Mouse (Mus musculus) gastrocnemius, postnatal 4 days (tissue): ENCODE data around the gene Crebbp. TPM values are rescaled to one million over a fixed set of nuclear protein-coding genes. Genes with fewer than 3 reads are reported as not detected.
"Not testable (repeated sequence)": the region's sequence is repeated elsewhere in the genome, so short reads cannot be mapped to it uniquely, and the experiment has no call there.

Experiments used
- DNase-seq, 2 experiments: peaks; one replicate each; pipeline ENCODE4 v3.0.0; 2021 to 2022; ENCODE audit warnings: low spot score in 2 of 2, mixed read lengths in 2 of 2
- total RNA-seq, 2 experiments: library from RNA; stranded (reverse); gene quantifications; 2 replicates each; pipeline ENCODE4 v1.2.3; 2021

Crebbp gene
- total RNA-seq, 2 experiments from 2014 or later, result 59.2 to 64.6 TPM

DNA sequence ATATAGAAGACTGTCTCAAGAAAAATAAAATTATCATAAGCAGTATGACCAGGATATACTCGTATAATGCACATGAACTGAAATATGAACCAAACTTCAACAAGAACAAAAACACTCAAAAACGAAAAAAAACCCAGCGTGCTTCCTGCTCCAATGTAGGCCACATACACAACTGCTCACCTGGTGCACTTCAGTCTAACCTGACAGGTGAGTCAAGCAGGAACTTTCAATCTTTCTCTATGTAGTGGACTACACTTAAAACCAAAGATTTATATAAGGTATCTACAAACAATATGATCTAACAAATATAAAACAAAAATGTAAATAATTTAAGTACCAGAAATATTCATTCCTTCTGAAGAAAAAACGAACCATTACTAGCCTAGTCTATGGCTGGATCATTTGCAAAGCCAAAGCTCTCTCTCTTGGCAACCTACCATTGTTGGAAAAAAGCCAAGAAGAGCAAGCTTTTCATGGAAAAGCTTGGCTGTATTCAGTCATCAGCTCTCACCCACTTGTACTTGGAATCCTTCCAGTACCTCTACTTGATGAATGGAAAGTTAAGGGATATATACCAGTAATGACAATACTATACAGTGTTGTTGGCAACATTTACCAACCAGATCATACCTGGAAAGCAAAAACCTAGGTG lies 53.4 kb downstream of the Crebbp start:
- no peak for DNase-seq

DNA sequence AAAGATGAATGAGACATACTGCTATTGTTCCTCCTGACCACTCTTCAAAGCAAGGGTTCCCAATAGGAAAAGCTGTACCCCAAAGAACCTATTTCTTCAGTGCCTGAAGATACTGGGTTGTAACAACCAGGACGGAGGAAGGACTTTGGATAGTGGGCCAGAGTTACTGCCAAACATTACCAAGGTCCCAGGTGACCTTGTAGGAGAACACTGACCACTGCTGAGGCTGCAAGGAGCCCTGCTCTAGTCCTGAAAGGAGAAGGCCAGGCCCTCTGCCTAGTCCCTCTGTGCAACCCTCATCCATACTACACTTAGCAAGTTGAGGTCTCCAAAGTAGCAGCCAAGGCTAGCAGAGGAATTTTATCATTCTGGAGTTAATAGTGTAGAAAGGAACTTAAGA lies 60.7 kb downstream of the Crebbp start:
- DNase-seq, result no peak

DNA sequence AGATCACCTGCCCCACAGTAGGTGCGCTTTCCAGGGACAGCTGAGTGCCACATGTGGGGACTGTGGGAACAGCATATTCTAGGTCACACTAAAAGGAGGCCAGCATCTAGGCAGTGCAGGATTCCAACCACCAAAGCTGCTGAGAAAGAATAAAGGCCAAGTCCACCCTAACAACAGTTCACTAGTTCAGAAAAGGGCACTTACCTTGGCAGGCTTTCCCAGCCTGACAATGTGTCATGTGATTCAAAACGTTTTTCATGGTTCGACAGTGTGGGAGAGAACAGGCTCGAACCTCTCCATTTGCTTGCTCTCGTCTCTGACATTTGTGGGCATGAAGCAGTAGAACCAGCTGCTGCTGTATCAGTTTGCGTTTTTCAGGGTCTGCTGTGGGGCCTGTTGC lies 75.3 kb downstream of the Crebbp start:
- no peak for DNase-seq

DNA sequence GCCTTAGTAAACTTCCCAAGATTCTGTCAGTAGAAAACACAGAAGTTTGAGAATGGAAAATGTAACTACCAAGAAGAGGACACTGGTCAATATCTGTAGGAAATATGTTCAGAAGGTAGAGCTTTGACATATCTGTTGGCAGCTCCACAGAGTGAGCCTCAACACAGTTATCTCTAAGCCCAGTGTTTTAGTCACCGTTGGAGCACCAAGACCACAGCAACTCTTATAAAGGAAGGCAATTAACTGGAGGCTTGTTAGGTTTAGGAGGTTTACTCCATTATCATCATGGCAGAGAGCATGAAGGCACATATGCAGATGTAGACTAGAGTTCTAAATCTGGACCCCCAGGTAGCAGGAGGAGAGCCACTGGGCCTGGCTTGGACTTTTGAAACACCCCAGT lies 80.0 kb downstream of the Crebbp start:
- DNase-seq, result no peak

DNA sequence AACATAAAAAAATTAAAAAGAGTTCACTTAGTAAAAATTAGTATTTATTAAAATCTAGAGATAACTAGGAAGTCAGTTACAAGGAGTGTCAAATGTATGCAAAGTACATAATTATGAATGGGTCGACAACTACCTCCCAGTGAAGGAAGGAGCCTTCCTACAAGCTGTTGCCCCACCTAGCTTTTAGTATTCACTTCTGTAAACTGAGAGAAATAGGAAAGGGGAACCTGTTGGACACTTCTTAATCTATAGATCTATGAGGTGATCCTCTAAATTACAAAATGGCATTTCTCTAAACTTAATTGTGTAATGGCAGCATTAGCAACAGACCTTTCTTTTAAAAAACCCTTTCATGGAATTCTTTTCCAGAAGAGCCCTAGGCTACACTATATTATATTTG lies 84.9 kb downstream of the Crebbp start:
- no peak for DNase-seq

DNA sequence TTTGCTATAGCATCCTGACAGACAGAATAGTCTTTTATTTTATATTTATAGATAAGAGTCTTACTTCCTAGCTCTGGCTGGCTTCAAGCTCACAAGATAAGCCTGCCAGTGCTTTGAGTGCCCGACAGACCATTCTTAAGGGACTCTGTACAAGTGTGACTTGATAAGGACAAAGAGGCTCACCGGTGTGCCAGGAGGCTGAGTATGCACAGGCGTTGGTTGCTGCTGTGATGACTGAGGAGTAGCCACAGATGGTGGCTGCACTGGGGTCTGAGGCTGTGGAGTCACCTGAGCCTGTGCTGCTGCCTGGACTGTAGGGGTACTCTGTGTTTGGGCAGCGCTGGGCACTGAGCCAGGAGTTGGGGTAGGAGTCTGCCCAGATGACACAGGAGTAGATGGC lies 96.7 kb downstream of the Crebbp start:
- DNase-seq, result no peak

DNA sequence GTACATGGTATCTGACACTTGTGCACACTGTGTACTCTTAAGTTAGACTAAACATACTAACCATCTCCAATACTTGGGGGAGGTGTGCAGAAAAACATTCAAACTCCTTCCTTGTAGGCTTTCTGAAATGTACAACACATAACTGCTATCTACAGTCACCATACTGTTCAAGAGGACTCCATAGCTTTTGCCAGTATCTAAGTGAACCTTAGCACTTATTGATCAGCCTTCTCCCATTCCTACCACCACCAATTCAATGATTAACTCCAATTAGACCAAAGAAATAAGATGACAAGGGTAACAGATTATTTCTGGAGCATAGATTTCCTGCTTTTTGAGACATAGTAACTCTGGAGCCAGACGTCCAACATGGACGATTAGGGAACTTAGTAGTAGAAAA lies 113.4 kb downstream of the Crebbp start:
- no peak for DNase-seq

DNA sequence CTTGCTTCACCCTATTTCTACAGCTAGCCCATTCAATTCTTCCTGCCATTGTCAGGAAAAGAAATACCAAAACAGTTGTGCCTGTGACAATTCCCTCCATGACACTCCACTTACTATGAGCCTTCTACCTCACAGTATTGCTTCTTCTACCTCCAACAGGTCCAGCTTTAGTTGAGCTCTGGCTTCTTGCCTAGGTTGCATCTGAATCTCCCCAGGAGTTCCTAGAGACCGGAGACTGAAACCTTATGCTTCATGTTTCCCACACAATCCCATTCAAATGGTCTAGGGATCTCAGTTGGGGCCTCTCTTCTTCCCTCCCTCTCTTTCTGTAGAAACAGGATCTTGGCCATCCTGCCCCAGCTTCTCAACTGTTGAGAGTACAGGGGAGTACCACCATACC lies 116.3 kb downstream of the Crebbp start:
- DNase-seq, result no peak

DNA sequence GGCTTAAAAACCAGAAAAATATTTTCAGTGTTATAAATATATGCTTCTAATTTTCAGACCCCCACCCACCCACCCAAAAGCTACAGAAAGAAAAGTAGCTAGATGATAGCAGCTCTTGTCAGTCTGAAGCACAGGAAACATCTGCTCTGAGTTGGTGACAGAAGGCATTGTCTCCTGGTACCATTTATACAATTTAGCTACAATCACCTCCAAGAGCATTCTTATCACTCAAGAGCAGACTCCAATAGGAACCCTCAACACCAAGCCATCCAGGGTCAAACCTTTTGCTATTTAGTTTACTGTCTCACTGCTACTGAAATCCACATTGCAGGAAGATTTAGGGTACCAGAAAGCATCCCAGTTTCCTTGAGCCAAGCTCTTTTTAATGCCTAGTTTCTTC lies 116.9 kb downstream of the Crebbp start:
- DNase-seq, result no peak

DNA sequence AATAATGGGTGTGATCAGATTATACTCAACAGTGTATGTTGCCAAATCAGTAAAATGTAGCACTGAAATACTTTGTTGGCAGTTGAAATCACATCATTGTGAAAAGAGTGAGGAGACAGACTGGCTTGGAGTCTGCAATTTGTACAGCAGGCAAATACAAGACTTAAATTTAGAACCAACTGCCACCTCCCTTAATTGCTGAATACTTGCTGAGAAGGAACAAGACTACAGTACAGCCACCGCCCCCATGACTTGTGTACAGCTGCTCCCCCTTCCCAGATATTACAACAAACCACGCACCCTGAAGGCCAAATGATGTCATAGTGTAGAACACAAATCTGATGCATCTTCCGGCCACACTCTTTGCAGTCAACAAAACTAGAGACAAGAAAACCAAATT lies 117.7 kb downstream of the Crebbp start:
- DNase-seq, result no peak

DNA sequence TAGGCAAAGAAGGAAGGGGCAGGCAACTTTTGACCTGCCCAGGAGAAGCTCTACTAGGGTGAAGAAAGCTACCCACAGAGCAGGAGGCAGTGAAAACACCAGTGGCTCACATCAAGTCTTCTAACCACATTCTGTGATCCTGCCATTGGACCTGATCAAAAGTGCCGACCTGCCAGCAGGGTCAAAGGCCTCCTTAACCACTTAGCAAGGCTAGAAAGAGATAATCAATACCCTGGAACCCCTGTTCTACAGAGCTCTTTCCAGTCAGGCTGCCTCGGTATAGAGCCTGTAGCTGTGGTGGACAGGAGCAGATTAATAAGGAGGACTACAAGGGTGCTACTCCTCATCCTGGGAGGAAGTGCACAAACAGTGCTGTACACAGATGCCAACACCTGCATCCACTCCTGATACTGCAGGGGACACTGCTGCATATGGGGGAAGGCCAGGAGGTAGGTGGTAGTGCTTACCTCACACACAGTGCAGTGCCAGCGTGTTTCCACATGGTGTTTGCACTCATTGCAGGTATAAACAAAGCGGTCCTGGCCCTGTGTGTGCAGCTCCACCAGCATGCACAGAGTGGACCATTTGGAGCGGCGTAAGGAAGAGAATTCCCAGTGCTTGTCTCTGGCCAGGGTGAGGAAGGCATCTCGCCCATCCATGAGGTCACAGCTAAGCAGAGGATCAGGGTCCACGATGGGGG lies 126.4 kb downstream of the Crebbp start:
- no peak for DNase-seq

DNA sequence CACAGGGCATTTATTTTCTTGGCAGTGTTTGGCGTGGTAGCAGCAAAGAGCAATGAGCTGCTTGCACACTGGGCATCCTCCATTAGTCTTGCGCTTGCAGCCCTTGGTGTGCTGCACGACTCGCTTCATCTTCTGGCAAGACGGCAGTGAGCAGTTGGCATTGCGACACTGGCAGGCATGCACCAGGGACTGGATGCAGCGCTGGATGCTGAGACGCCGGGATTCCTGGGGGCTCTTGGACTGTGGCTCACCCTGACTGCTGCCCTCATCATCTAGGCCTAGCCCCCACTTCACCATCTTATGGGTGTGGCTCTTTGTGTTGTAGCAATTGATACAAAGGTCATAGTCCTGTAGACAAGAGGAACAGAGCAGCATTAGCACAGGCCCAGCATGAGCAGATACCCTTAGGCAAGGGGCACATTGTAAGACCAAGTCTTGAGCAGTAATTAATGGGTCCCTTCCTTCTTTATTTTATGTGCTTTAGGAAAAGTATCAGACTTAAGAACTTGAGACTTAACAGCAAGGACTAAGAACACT lies 127.9 kb downstream of the Crebbp start:
- DNase-seq, result no peak

DNA sequence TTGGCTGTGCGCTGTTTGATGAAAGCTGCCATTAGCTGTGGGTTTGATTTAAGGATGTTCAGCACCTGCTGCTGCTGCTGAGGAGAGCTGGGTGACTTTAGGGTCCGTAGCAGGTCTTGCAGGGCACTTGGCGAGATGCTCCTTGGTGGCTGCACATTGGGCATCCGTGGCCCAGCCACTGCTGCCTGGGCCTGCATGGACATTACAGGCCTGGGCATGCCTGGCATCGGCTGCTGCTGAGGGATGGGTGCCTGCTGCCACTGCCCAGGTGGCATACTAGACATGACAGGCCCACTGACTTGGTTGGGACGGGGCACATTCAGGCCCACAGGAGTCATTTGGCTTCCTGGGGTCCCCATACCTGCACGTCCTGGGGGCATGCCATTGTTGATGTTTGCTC lies 128.7 kb downstream of the Crebbp start:
- no peak for DNase-seq

DNA sequence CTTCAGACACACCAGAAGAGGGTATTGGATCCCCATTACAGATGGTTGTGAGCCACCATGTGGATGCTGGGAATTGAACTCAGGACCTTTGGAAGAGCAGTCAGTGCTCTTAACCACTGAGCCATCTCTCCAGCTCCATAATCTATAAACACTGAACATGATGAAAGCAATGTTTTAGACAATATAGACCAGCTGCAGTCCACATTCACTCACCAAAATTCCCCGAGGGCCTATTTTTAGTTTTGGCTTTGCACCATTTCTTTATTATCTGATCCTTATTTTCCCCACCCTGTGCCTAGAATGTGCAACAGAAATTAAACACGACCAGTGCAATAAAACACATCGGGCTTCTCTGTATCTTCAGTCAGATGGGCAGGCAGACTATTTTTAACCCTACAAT lies 133.4 kb downstream of the Crebbp start:
- DNase-seq, result not testable (repeated sequence)

DNA sequence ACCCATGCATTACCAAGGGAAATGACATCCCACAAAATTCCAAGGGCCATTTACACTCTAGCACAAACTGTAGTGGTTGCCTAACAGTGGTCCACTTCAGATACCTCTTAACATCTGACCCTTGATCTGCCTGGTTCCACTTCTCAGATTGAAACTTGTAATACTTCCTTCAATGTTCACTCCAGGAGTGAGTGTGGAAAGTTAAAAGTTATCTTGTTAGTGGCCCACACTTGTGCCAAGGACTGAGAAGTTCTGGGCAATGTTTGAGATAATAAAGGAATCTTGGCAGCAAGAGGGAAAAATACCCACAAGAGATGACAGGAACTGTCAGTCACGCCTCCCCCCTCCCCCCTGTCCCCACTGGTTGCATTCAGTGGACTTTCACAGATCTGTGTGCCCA lies 134.1 kb downstream of the Crebbp start:
- DNase-seq, result no peak

DNA sequence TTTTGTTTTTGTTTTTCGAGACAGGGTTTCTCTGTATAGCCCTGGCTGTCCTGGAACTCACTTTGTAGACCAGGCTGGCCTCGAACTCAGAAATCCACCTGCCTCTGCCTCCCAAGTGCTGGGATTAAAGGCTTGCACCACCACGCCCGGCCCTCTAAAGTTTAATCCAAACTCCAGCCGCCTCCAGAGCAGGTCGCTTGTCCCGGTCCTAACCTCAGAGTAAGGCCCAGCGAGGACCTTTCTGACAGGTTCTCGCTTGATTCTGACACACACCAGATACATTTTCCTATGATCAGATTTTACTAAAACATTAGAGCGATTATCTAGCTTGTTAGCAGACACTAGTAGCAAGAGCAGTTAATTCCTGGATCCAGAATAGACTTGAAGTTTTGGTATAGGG lies 135.5 kb downstream of the Crebbp start:
- not testable (repeated sequence) for DNase-seq

DNA sequence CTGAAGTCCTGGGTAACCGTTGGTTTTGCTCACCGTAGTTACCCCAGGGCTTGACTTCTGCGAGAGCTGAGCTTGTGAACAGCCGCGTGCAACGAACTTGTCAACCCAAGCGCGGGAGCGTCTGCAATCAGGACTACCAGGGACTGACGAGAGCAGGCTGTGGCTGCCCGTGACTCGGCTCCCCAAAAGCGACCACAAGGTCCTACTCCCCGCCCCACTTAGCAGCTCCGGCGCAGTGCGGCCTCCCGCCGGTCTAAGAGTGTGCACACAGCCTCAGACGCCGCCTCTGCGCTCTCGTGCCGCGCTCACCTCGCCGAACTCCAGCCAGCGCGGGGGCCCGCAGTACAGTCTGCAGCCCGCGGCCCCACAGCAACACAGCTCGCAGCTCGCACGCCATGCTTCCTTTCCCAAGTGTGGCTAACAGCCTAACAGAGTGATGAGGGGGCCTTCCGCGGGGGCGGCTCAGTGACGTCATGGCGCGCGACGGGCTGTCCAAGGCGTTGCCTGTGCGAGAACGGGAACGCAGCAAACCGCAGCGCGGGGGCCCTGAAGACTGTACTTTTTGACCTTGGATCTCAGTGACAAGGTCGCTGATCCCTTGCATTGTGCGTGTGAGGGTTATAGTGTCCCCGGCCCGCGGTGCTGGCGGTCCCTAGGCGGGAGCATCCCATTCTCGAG lies 136.3 kb downstream of the Crebbp start, which contains the start of gene Trap1:
Trap1 (minus strand) TSS at position 444 of the 678 bp plus-strand sequence.
- peak; percentile 93 to 94 for DNase-seq

DNA sequence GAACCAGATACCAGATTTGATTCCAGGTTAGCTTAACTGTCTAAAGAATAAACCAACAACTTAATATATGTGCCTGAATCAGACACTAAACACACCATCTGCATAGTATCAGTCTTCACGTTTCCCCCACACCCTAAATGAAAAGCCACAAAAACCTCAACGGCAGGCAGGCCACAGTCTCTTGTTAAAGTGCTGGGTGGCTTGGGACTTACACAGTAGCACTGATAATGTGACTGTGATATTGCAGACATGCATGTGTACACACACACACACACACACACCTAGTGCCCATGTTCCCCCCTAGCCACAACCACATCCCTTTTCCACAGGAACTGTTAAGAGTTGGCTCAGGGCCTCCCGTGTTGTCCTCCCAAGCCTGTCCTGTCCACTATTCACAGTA lies 139.0 kb downstream of the Crebbp start:
- no peak for DNase-seq

DNA sequence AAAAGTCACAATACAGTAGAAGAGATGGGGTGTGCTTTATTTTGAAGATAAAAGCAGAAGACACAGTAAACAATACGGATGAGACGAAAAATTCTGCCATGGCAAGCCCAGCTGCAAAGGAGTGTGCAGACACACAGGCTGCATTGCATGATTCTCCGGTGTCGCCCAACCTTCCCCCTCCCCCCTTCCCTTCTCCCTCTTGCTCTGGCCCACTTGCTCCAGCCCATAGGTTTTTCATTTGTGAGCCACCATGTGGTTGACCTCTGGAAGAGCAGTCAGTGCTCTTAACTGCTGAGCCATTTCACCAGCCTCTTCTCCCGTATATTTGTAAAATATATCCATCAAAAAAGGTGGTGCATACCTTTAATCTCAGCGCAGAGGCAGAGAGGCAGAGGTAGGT lies 139.5 kb downstream of the Crebbp start:
- DNase-seq, result no peak

DNA sequence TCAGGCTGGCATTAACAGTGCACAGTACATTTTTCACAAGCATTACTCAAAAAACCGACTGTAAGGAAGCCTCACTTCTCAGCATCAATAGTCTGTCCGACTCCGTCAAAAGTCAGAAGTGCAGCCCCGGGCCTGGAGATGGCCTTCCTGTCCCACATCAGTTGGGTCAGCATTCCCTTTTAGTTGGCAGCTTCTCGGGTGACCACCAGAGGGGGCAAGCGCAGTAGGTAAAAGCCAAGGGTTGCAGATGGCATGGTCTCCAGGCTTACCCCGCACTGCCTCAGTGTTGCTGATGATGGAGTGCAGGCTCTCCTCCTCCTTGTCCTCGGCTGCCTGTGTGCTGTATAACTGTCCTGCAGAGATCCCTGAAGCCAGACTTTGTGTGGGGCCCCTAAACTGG lies 145.2 kb downstream of the Crebbp start:
- peak in 1 of 2 experiments; percentile 56 for DNase-seq

DNA sequence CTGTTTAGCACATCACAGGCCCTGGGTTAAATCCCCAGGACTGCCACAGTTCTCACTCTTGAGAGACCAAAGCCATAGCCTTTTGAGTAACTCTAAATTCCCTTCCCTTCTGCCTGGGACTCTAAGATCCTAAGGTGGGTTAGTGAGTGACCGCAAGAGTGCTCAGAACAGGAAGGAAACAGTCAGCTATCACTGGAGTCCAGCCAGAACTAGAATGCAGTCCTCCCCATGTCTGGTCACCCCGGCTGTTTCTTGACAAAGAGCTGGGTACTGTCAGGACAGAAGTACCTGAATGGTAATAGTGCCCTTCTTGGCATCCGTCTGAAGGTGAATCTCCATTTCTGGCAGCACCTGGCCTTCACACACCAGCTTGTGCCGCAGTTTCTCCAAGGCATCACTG lies 148.9 kb downstream of the Crebbp start:
- DNase-seq, result no peak

DNA sequence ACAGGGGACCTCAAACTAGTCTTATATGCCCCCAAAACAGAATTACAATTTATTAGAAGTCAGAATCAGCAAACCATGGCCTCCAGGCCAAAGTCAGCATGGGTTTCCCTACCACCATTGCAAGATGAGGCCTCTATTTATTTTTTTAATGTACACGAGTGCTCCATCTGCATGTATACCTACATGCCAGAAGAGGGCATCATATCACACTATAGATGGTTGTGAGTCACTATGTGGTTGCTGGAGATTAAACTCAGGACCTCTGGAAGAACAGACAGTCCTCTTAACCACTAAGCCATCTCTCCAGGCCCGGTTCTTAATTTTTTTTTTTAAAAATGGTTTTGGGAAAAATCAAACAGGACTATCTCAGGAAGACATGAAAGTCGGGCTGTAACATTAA lies 160.0 kb downstream of the Crebbp start:
- DNase-seq, result no peak
